Mouse (Mus musculus): ENCODE results near the gene Gm17402. TPM values are rescaled to one million over a fixed set of nuclear protein-coding genes. Genes with fewer than 3 reads are reported as not detected.

The Gm17402 gene
- polyA plus RNA-seq, 1 experiment from 2014 or later = not detected

- H3K27ac ChIP-seq (replicated peaks) = no peak overlapping the region
- H3K27me3 ChIP-seq (replicated peaks) = peaks cover 5% of the 10 kb centered on the region; the same call in 1 of the 2 replicates
- no peaks in the 10 kb centered on the region for H3K4me1 ChIP-seq
- no peaks in the 10 kb centered on the region for H3K9me3 ChIP-seq (replicated peaks)
- H3K9ac ChIP-seq (replicated peaks) = no peak overlapping the region
- WGBS = 50% methylated on average over 4 of the region's 5 CpGs
- ATAC-seq (ENCODE audit: low FRiP score) = peak; percentile 66
- no peaks in the 10 kb centered on the region for H3K36me3 ChIP-seq
- no peak overlapping the region for H3K4me2 ChIP-seq
- no peak overlapping the region for H3K4me3 ChIP-seq (replicated peaks)
These were observed 22.7 kb downstream of the Gm17402 start for GRCm38 (mm10) chr3:67352128-67352762.

- Histone ChIP-seq H3K4me1 (no peaks in the 10 kb centered on the region), H3K4me2 (no peak overlapping the region), H3K9me3 (replicated peaks) (no peaks in the 10 kb centered on the region), H3K9ac (replicated peaks) (no peak overlapping the region), H3K27ac (replicated peaks) (no peak overlapping the region), H3K27me3 (replicated peaks) (no peaks in the 10 kb centered on the region), H3K36me3 (no peaks in the 10 kb centered on the region), H3K4me3 (replicated peaks) (no peak overlapping the region)
- 56% methylated on average over 12 of the region's 12 CpGs for WGBS
- ATAC-seq (ENCODE audit: low FRiP score) = no peak
These were observed 23.4 kb downstream of the Gm17402 start for GRCm38 (mm10) chr3:67351406-67352127.

- no peaks in the 10 kb centered on the region for H3K4me1 ChIP-seq
- no peaks in the 10 kb centered on the region for H3K9me3 ChIP-seq (replicated peaks)
- no peak for ATAC-seq (ENCODE audit: low FRiP score)
- no peak overlapping the region for H3K4me2 ChIP-seq
- H3K9ac ChIP-seq (replicated peaks) = no peak overlapping the region
- no peak overlapping the region for H3K27ac ChIP-seq (replicated peaks)
- H3K27me3 ChIP-seq (replicated peaks) = no peaks in the 10 kb centered on the region
- 53% methylated on average over 2 of the region's 2 CpGs for WGBS
- H3K36me3 ChIP-seq = no peaks in the 10 kb centered on the region
- no peak overlapping the region for H3K4me3 ChIP-seq (replicated peaks)
These were observed 28.3 kb downstream of the Gm17402 start for GRCm38 (mm10) chr3:67346674-67347073.

- no peak overlapping the region for H3K4me2 ChIP-seq
- no peak overlapping the region for H3K9ac ChIP-seq (replicated peaks)
- no peaks in the 10 kb centered on the region for H3K27me3 ChIP-seq (replicated peaks)
- H3K4me1 ChIP-seq = 0 out of 2 replicates have a peak, but pooled peaks cover 3% of the 10 kb centered on the region
- no peak for ATAC-seq (ENCODE audit: low FRiP score)
- H3K27ac ChIP-seq (replicated peaks) = no peak overlapping the region
- WGBS = 12% methylated on average over 2 of the region's 2 CpGs
- H3K4me3 ChIP-seq (replicated peaks) = no peak overlapping the region
- no peaks in the 10 kb centered on the region for H3K36me3 ChIP-seq
- no peaks in the 10 kb centered on the region for H3K9me3 ChIP-seq (replicated peaks)
These were observed 30.4 kb downstream of the Gm17402 start for GRCm38 (mm10) chr3:67344599-67344998.

GRCm38 (mm10) chr3:67343004-67343662, 31.8 kb downstream of the Gm17402 start:
- Histone ChIP-seq H3K27me3 (replicated peaks) (no peaks in the 10 kb centered on the region), H3K9me3 (replicated peaks) (no peaks in the 10 kb centered on the region), H3K27ac (replicated peaks) (no peak overlapping the region), H3K4me1 (0 out of 2 replicates have a peak, but pooled peaks cover 3% of the 10 kb centered on the region), H3K36me3 (no peaks in the 10 kb centered on the region), H3K4me2 (no peak overlapping the region), H3K4me3 (replicated peaks) (no peak overlapping the region), H3K9ac (replicated peaks) (no peak overlapping the region)
- 65% methylated on average over 5 of the region's 5 CpGs for WGBS
- no peak for ATAC-seq (ENCODE audit: low FRiP score)

GRCm38 (mm10) chr3:67340921-67341320, 34.0 kb downstream of the Gm17402 start:
- no peaks in the 10 kb centered on the region for H3K36me3 ChIP-seq
- H3K27ac ChIP-seq (replicated peaks) = no peak overlapping the region
- ATAC-seq (ENCODE audit: low FRiP score) = no peak
- WGBS = 33% methylated on average over 7 of the region's 7 CpGs
- no peak overlapping the region for H3K4me2 ChIP-seq
- no peak overlapping the region for H3K9ac ChIP-seq (replicated peaks)
- no peak overlapping the region for H3K4me3 ChIP-seq (replicated peaks)
- no peaks in the 10 kb centered on the region for H3K27me3 ChIP-seq (replicated peaks)
- no peaks in the 10 kb centered on the region for H3K9me3 ChIP-seq (replicated peaks)
- H3K4me1 ChIP-seq = 0 out of 2 replicates have a peak, but pooled peaks cover 3% of the 10 kb centered on the region

- no peak overlapping the region for H3K27ac ChIP-seq (replicated peaks)
- no peak for ATAC-seq (ENCODE audit: low FRiP score)
- H3K9ac ChIP-seq (replicated peaks) = no peak overlapping the region
- WGBS = 58% methylated on average over 3 of the region's 3 CpGs
- no peaks in the 10 kb centered on the region for H3K9me3 ChIP-seq (replicated peaks)
- 0 out of 2 replicates have a peak, but pooled peaks cover 3% of the 10 kb centered on the region for H3K4me1 ChIP-seq
- H3K4me2 ChIP-seq = no peak overlapping the region
- H3K36me3 ChIP-seq = no peaks in the 10 kb centered on the region
- no peak overlapping the region for H3K4me3 ChIP-seq (replicated peaks)
- H3K27me3 ChIP-seq (replicated peaks) = no peaks in the 10 kb centered on the region
These were observed 35.4 kb downstream of the Gm17402 start for GRCm38 (mm10) chr3:67339558-67339957.

- H3K9me3 ChIP-seq (replicated peaks) = no peaks in the 10 kb centered on the region
- no peak overlapping the region for H3K27ac ChIP-seq (replicated peaks)
- no peak overlapping the region for H3K9ac ChIP-seq (replicated peaks)
- no peak overlapping the region for H3K4me2 ChIP-seq
- H3K4me3 ChIP-seq (replicated peaks) = no peak overlapping the region
- H3K4me1 ChIP-seq = no peaks in the 10 kb centered on the region
- H3K36me3 ChIP-seq = no peaks in the 10 kb centered on the region
- H3K27me3 ChIP-seq (replicated peaks) = no peaks in the 10 kb centered on the region
- ATAC-seq (ENCODE audit: low FRiP score) = no peak
- WGBS = 75% methylated on average over 4 of the region's 4 CpGs
These were observed 52.5 kb downstream of the Gm17402 start for GRCm38 (mm10) chr3:67322422-67322821.

Other genes with a start within 250 kb of the Gm17402 start
- 17.3 and 17.9 TPM in 2 replicates for gene Mlf1, start 1.1 kb downstream of the Gm17402 start, polyA plus RNA-seq (2015; fragmentation: Nextera tagmentation; extraction: Ambion mirVana)
- gene Gfm1, start 54.9 kb upstream of the Gm17402 start, polyA plus RNA-seq (2015; fragmentation: Nextera tagmentation; extraction: Ambion mirVana) = 31.2 and 34.0 TPM in 2 replicates
- gene Lxn, start 88.8 kb upstream of the Gm17402 start, polyA plus RNA-seq (2015; fragmentation: Nextera tagmentation; extraction: Ambion mirVana) = 191 and 236 TPM in 2 replicates
- 3.3 and 3.9 TPM in 2 replicates for gene Rarres1, start 140.4 kb upstream of the Gm17402 start, polyA plus RNA-seq (2015; fragmentation: Nextera tagmentation; extraction: Ambion mirVana)
- 29.4 and 33.8 TPM in 2 replicates for gene Mfsd1, start 207.6 kb upstream of the Gm17402 start, polyA plus RNA-seq (2015; fragmentation: Nextera tagmentation; extraction: Ambion mirVana)